Mouse (Mus musculus): ENCODE results near the gene A230072I06Rik.

GRCm38 (mm10) chr8:12267863-12268262 is 10.8 kb upstream of the A230072I06Rik start:
- no peak for TF ChIP-seq CTCF (conservative IDR thresholded peaks at IDR 0.05; ENCODE audit: low read length)
- no peak for TF ChIP-seq NANOG (IDR thresholded peaks at IDR 0.05; ENCODE audit: borderline replicate concordance, low read length)

Measured in E14TG2a.4 (cell line).